Mouse (Mus musculus): ENCODE results near the gene Klhl29.
A peak's percentile ranks its signal among the peaks of the same experiment; 100 is the strongest.

Klhl29 gene

DNA sequence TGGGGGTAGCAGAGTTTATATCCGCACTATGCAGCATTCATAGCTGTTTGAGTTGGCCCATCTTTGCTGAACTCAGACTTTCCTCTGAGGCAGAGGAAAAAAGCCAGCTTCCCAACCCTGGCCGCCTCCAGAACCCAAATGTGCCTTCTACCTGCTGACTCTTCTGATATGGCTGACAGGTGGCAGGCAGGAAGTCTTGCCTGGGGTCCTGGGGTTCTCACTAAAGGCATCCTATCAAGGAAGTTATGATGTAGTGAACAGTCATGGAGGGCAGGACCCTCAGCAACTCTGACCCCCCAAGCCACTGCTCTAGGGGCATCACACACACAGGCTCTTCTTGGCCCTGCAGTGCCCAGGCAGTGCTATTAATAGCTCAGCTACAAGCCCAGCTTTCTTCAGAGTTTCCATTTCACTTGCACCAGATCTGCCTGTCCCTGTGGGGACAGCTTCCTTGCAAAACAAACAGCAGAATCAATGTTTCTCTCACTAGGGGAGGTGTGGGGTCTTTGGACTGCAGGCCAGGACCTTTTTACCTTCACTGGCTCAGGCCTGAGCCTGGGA, 187.6 kb downstream of the Klhl29 start:
- DNase-seq (ENCODE audit: low spot score in 2 of 2), result no peak

DNA sequence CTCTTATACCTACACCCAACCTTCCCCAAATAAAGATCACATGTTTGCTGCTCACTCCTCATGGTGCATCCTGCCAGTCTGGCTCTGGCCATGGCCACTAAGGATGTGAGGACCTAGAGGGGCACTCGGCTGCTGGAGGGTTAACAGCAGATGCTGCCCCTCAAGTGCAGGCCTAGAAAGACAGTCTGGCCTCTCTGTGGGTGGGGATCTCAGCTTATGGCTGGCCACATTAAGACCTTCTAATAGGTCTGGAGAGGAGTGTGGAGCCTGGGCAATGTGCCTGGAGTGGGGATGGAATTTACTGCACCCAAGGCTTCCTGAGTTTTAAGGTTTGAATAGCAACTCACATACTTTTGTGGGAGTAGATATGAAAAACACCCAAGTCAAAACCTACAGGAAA, 188.8 kb downstream of the Klhl29 start:
- DNase-seq (ENCODE audit: low spot score in 2 of 2), result no peak

DNA sequence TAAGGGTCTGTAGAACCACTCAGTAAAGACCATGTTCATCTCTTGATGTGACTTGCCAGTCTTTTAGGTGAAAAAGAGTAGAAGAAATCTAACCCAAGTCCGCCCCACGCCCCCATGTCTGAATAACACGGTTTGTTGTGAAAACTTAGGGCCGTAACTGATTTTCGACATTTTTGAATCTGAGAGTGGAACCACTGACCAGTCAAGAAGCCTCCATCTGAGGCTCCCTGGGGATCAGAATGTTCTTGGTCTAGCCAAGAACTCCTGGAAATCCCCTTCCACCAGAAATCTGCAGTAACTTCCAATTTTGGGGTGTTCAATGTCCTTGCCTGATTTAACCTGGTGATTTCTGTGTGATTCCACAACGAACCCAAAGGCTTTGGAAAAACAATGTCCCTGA, 189.9 kb downstream of the Klhl29 start:
- no peak for DNase-seq (ENCODE audit: low spot score in 2 of 2)

DNA sequence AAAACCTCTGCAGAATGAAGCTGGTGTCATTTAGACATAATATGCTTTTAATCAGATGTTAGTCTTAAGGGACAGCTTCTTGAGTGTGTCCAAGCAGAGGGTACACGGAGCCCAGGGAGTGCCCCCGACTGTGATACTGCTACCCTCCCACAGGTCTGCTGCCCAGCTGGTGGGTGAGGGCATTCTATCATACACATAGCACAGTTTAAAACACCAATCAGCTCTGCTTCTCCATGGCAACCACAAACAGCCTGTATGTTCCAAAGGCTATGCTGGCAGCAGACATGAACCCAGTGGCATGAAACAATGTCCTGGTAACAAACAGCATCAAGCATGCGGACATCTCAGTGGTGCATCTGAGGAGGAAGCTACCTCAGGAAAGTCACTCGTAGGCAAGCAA, 192.9 kb downstream of the Klhl29 start:
- DNase-seq (ENCODE audit: low spot score in 2 of 2), result no peak

DNA sequence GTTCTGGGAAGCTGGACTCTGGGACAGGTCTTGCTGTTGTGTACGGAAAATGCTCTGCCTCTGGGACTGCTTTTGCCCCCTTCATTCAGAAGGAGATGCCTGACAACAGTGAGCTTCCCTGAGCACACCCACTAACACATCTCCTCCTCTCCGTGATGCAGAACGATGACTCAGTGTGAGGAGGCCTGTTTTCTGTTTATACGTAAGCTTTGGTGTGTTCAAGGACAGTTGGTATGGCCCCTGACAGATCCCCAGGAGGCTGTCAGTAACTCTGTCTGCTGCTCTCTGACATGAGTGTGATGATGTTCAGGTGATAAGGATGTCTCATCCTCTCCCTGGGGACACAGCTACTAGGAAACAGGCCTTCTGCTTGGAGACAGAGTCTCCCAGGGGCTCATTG, 193.3 kb downstream of the Klhl29 start:
- no peak for DNase-seq (ENCODE audit: low spot score in 2 of 2)

DNA sequence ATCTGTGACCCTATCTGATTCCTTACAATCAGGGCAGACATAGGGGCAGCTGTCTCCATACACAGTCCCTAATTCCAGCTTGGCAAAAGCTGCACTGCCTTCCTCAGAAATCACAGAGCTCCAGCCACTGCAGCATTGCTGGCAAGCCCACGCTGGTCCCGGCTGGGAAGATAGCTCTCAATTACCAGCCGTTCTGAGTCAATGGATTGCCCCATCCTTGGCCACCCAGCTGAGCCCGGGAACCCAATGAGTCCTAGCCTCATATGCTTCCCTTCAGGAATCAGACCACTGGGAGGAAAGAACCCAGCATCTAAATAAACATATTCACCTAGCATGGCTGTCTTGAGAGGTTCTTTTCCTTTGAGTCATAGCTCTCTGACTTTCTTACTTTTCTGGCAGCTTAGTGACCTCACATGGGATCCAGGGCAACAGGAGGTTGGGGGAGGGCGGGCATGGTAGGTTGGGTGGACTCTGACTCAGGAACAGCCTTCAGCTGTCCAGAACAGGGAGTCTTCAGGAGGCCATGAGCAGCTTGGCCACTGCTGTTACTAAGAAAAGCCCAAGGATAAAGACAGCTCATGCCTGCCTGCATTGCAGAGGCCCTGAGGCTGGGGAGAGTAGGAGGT, 198.7 kb downstream of the Klhl29 start:
- no peak for DNase-seq (ENCODE audit: low spot score in 2 of 2)

DNA sequence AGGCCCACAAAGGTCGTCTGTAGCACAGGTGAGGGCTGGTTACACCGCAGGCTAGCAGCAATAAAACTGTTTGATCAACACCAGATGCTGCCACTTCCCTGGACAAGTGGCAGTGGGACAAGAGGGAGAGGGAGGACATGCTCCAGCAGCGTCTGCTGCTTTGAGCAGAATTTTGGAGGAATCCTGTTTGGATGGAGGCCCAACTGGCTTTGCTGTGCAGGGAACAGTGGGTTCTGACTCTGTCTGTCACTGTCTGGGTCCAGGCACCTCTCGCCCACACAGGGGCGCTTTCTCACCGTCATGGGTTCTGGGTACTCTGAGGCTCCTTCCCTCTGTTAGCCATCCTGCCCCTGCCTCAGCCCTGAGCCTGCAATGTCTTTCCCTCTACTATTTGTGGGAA, 209.3 kb downstream of the Klhl29 start:
- no peak for DNase-seq (ENCODE audit: low spot score in 2 of 2)

DNA sequence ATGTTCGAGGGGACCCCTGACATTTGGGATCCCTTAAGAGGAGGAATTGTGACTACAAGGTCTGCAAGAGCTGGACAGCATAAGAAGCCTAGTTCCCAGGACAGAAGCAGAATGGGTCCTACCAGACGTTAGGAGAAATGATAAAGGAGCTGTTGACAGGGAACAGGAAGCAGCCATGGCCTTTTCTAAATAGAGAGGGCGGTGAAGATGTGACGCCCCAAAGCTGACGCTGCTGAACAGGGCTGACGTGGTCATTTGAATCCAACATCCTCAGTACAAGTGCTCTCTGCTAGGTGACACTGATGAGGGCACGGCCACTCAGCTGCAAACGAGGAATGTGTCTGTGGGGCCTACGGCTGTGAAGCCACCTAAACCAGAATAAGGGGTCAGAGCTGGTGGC, 210.1 kb downstream of the Klhl29 start:
- DNase-seq (ENCODE audit: low spot score in 2 of 2), result no peak

DNA sequence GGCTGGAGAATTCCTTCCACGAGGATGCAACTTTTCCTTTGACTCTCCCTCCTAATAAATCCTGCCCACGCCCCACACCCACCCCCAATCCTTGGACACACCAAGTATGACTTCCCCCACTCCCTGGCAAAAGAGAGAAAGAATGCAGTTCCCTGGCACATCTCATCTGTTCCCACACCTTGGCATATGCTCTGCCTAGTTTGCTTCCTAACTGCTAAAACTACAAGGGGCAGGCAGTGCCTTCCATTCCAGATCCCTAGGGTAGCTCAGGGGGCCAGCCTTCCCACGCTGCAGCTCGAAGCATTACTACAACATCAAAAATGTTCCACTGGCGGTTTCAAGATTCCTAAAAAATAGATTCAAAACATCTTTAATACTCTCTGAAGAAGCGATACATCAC, 212.8 kb downstream of the Klhl29 start:
- no peak for DNase-seq (ENCODE audit: low spot score in 2 of 2)

DNA sequence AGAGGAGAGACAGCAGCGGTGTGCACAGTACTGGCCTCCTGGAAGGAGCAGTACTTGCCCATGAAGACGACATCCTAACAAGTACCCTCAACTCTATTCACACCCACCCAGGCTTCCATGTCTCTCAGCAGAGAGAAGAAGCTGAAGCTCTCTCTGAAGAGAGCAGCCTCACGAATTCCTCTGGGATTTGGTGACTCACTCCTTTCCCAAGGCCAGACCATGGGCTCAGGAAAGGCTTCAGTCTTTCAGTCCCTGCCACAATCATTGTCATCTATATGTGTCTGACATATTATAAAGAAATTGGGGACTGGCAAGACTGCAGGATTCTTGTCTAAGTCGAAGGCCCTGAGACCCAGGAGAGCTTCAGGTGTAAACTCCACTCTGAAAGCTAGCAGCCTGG, 213.9 kb downstream of the Klhl29 start:
- DNase-seq (ENCODE audit: low spot score in 2 of 2), result no peak

DNA sequence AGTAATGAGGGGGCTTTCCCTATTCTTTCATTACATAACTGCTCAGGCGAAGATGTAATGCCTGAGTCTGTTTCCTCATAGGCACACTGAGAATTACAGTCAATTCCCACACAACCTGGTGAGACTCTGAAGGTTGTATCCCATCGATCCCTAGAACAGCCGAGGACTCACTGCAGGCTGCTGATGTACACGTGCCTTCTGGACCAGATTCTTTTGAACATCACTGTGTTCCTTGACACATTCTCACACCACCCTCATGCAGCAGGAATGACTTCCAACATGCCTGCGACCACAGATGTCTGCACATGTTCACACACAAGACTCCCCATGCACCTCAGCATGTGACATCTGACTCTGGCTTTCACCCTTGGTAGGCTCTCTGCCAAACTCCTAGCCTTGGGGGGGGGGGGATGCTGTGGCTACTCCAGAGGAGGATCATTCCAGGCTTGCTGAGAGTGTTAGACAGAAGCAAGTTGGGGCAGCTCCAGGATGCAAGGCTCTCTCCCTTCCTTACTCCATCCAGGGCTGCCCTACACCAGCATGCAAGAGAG, 217.5 kb downstream of the Klhl29 start:
- no peak for DNase-seq (ENCODE audit: low spot score in 2 of 2)

DNA sequence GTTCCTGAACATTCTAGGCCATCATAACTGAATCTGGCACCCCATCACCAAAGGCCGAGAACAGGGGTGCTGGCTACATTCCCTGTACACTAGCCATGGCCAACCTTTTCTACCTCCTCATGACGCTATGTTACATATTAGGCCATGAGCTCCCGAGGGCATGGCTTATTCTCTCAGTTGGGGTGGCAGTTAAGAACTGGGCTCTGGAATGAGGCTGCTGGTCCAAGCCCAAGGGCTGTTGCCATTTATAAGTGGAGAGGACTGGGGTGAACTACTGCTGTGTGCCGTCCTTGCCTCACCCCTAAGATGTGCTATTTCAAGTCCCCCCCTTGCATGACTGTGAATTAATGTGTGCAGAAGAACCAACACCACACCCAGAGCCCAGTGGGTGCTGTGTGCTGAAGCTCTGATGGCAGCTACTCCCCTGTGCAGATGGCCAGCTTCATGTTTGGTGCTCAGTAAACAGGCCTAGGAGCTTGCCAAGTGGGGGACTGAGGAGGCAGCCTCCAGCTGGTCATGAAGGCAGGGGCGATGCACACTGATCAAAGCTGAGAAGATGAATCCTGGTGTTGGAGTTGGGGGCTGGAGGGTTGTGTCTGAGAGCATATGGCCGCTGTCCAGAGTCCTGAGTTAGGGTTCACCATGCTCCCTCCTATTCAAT, 218.3 kb downstream of the Klhl29 start:
- DNase-seq (ENCODE audit: low spot score in 2 of 2), result no peak

DNA sequence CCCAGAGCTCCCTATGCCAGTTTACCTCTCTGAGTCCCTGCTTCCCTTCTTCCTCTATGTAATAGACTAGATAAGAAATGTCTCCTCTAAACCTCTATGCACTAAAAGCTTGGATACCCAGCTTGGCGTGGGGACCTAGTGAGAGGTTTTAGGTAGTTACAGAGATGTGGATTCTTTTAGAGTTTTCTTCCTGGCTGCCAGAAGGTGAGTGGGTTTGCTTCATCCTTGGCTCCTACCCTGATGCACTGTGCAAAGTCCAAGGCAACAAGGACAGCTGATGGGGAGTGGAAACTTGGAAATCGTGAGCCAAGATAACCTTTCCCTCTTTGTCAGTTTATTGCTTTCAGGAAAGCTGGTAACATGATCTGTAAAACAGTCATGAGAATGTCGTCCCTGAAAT, 220.3 kb downstream of the Klhl29 start:
- DNase-seq (ENCODE audit: low spot score in 2 of 2), result no peak

DNA sequence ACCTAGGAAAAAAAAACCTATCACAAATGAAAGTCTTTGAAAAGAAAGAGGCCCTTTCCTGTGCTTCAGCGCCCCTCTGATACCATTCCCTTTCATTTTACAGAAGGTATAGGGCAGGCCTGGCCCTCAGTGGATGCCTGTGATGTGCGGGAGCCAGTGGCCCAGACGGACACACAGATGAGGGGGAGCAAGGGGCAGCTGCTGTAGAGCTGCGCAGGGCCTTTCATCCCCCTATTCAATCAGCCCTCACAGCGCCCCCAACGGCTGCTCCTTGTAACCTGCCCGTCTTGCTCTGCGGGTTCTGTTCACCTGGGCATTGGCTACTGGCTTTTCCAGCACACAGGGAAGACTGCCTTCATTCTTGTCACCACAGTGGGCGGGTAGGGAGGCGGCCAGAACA, 223.6 kb downstream of the Klhl29 start:
- no peak for DNase-seq (ENCODE audit: low spot score in 2 of 2)

DNA sequence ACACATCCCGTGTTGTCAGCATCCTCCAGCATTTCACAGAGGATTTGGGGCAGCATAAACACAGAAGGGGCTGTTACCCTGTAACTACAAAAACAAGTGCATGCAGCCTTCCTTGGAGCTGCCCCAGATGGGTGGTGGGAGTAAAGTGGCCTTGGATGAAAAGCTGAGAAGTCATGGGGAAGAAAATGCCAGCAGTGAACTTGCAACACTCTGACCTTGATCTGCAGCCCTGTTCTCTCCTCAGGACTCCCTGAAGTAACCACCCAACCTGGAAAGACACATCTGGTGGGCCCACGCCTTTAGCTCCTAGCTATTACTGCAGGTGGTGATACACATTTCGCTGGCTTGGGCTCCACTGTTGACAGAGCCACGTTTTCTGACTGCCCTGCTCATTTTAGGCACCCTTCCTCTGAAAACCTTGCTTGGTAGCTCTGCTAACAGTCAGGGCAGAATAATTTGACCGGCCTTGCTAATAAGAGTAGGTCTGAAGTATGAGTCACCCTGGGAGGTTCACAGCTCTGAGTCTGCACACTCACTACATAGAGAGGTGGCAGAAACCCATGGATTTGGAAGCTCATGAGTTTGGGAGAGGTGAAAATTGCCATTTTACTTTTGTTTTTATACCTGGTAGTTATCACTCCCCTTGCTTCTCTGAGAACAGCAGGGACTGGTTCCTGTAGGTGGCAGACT, 228.0 kb downstream of the Klhl29 start:
- no peak for DNase-seq (ENCODE audit: low spot score in 2 of 2)

DNA sequence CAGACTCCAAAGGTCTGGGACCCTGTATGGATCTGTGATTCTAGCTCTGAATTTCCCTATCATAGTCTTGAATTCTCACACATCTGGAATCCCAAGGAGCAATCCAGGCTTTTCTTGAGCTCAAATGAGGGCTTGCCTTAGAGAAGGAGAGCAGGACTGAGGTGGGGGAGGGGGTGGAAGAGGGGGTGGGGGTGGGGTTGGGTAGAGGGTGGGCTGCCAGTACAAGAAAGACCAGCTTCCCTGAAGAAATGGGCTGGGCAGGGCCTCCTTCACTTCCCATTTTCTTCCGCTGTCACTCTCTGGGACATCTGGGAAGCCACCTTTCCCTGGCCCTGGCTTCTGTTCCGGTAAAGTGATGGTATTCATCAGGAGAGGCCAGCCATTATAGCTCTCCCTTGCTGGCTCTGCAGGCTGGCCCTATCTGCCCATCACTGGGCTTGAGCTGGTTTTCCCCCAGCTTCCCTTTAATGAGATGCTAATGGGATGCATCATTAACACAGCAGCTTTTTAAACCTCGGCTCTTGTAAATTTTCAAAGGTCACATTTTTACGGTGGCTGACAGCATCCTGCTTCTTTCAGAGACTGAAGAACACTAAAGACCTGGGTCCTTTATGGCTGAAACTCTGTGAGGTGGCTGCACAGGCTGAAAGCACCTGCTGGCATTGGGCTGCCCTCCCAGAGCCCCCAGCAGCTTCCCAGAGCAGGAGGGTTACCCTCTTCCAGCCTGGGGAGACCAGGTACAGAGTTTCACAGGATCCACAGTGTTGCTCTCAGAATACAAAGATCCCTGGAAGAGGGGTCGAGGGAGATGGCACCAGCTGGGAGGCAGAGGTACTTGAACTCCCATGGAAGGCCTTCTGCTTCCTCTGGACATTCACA, 231.3 kb downstream of the Klhl29 start:
- DNase-seq (ENCODE audit: low spot score in 2 of 2), result no peak

DNA sequence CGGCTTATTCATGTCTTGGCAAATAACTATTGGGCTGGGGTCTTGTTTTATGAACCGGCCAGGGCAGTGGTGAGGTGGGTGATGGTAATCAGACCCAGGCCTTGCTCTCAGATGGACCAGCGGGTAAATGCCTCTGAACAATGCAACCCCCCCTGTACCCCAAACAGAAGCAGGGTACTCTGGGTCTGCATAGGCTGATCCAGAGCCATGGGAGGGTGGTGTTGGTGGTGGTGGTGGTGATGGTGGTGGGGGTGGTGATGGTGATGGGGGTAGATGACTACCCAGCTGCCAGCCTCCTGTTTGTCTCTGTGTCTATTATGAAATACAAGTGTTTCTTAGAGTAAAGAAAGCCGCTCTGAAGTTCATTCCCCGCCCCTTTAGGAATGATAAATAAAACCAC, 232.3 kb downstream of the Klhl29 start:
- no peak for DNase-seq (ENCODE audit: low spot score in 2 of 2)

DNA sequence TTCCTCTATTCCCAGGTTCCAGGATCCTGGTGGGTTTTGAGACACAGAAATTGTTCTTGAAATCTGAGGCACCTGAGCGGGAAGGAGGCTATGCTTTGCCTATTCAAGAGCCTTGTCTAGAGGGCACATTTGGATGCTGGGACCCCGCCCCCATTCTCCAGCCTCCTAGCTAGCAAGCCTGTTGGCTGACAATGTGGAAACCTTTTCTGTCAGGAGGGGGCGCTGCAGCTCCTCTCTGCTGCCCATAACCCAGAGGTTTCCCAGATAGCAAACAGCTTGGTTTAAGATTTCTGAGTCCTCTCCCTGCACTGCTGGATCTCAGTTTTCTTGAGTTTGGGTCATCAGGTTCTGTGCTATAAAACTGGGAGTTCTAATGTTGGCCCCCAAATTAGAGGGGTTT, 232.7 kb downstream of the Klhl29 start:
- DNase-seq (ENCODE audit: low spot score in 2 of 2), result peak in 1 of 2 experiments; percentile 27

DNA sequence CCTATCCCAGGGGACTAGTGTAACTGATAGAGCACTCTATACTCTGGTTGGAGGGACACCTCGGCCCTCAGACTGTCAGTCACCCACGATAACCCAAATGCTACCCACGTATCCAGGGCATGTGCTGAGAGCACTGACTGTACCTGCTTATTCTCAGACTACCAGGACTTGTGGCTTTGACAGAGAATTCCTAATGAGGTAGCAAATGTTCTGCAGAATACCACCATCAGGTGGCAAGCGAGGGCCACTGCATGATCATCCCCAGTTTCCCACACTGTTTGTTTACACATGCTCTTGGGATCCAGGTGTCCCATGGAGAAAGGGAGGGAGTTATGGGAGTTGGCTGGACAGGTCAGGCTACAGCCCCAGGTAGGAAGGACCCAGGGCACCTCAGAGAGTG, 234.4 kb downstream of the Klhl29 start:
- DNase-seq (ENCODE audit: low spot score in 2 of 2), result no peak

DNA sequence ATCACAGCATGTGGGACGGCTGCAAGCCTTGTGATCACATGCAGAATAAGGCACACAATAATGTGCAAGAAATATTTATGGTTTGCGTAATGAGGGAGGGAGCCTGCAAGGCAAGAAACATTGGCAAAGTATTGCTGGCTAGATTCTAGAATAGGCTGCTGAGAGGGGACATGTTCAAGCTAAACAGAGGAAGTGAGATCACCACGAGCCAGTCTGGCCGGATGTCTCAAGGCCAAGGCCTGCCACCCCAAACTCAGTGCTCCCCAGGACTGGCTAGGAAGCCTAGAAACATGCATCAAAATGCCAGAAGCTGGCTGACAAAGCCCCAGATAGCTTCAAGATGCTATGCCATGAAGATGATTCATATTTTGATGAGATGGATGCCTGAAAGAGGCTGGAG, 236.2 kb downstream of the Klhl29 start:
- DNase-seq (ENCODE audit: low spot score in 2 of 2), result no peak

DNA sequence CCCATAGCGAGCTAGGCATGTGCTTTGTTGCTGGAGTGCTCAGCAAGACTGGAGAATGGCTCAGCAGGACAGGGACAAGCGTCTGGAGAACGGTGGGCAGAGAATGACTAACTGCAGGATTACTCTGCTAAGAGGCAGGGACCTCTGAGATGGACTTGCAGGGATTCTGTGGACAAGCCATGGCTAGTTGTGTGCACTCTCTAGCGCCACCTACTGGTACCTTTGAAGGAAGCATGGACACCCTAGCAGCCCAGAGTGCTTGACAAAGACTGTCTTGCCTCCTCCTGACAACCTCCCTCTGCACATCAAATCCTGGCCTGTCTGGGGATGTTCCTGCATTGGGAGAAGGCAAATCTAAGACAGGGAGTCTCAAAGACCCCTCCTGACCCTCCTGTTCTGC, 239.2 kb downstream of the Klhl29 start:
- peak in 1 of 2 experiments; percentile 40 for DNase-seq (ENCODE audit: low spot score in 2 of 2)

DNA sequence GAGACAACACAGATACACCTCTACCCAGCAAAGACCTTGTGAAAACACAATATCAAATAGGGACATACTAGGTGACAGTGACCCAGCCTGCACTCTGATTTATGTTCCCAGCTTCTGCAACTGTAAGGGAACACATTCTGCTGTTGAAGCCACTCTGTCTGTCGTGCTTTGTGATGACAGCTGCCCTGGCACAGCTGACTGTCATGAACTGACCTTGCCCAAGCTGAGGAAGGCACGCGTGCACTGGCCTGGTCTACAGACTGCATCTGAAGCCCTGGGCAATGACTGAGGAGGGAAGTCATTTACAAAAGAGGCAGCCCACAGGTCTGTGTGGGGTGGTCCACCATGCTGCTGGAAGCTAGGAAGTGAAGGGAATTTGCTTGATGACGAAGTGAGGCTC, 246.3 kb downstream of the Klhl29 start:
- DNase-seq (ENCODE audit: low spot score in 2 of 2), result no peak
